9 mouse cellular contexts compared by ENCODE assay signal in genomic region chr5:31194486-31195485, GRCm38 (mm10). TPM values are rescaled to one million over a fixed set of nuclear protein-coding genes. Genes with fewer than 3 reads are reported as not detected.
A peak's percentile ranks its signal among the peaks of the same experiment; 100 is the strongest.
DNase-seq lines count a peak whose midpoint lies in the region; ATAC-seq and TF ChIP-seq lines count a peak whose summit lies in the region.
"Had no signal": no experiment of that assay in that cellular context is flagged by ENCODE, and none has a peak within 500 bp of the region (broad histone marks: within the 10 kb centered on the region; RNA-seq: fewer than 3 reads in every experiment).

No protein-coding gene starts in this region.

- TF ChIP-seq RAD21 in MEL (IDR thresholded peaks at IDR 0.05; ENCODE audit: low read depth, low read length) = no peak

- no peak overlapping the region for H3K27ac ChIP-seq in heart, embryonic 12.5 days (ENCODE audit: poor library complexity, severe bottlenecking)
- no peak overlapping the region for H3K27ac ChIP-seq in MEL (ENCODE audit: control insufficient read depth, low read depth, low read length)
- H3K27ac ChIP-seq in hindbrain, embryonic 14.5 days = no peak overlapping the region
- H3K27ac ChIP-seq in midbrain, embryonic 11.5 days (ENCODE audit: low read depth, low read length) = no peak overlapping the region

- ATAC-seq in heart, embryonic 12.5 days (ENCODE audit: insufficient number of reproducible peaks, low FRiP score) = no peak
- no peak for ATAC-seq in hindbrain, embryonic 14.5 days (ENCODE audit: low FRiP score)
- no peak for ATAC-seq in midbrain, embryonic 11.5 days (ENCODE audit: low FRiP score)
- ATAC-seq in granulocyte monocyte progenitor cell, adult 5-6 weeks (replicated peaks; ENCODE audit: poor library complexity, severe bottlenecking) = no peak

- 89% methylated on average over 16 of the region's 16 CpGs for WGBS in heart, embryonic 12.5 days
- 94% methylated on average over 16 of the region's 16 CpGs for WGBS in hindbrain, embryonic 14.5 days
- 93% methylated on average over 16 of the region's 16 CpGs for WGBS in midbrain, embryonic 11.5 days

- TF ChIP-seq CTCF in MEL (IDR thresholded peaks at IDR 0.05 in 2 of 3, conservative IDR thresholded peaks at IDR 0.05 in 1 of 3; ENCODE audit: control insufficient read depth in 1 of 3, insufficient read depth in 1 of 3, low read depth in 2 of 3, low read length in 3 of 3, poor library complexity in 1 of 3, severe bottlenecking in 1 of 3) = no peak

- no peaks in the 10 kb centered on the region for H3K27me3 ChIP-seq in heart, embryonic 12.5 days (replicated peaks)
- H3K27me3 ChIP-seq in MEL (ENCODE audit: control insufficient read depth in 1 of 2, insufficient read depth in 2 of 2, low read length in 2 of 2) = no peaks in the 10 kb centered on the region
- no peaks in the 10 kb centered on the region for H3K27me3 ChIP-seq in hindbrain, embryonic 14.5 days (ENCODE audit: control insufficient read depth, insufficient read depth, low read length)
- no peaks in the 10 kb centered on the region for H3K27me3 ChIP-seq in midbrain, embryonic 11.5 days (ENCODE audit: control insufficient read depth, insufficient read depth, low read length)

- TF ChIP-seq POLR2A in MEL (IDR thresholded peaks at IDR 0.05; ENCODE audit: control insufficient read depth in 1 of 2, insufficient read depth in 1 of 2, low read depth in 1 of 2, low read length in 2 of 2, poor library complexity in 1 of 2) = no peak

- no peaks in the 10 kb centered on the region for H3K9me3 ChIP-seq in heart, embryonic 12.5 days (replicated peaks)
- H3K9me3 ChIP-seq in MEL (replicated peaks; ENCODE audit: insufficient read depth, low read length) = no peaks in the 10 kb centered on the region
- no peaks in the 10 kb centered on the region for H3K9me3 ChIP-seq in hindbrain, embryonic 14.5 days (ENCODE audit: control insufficient read depth, low read length)
- no peaks in the 10 kb centered on the region for H3K9me3 ChIP-seq in midbrain, embryonic 11.5 days (ENCODE audit: control insufficient read depth, low read length)
- H3K9me3 ChIP-seq: G1E had no signal

- TF ChIP-seq EP300 in MEL (IDR thresholded peaks at IDR 0.05; ENCODE audit: low read depth in 1 of 2, low read length in 2 of 2) = no peak

- H3K79me2 ChIP-seq in MEL (ENCODE audit: control insufficient read depth, insufficient read depth, low read length, poor library complexity) = peaks cover 24% of the 10 kb centered on the region

- no peak for DNase-seq in heart, postnatal 14 days
- DNase-seq in MEL (ENCODE audit: low read depth, low spot score) = no peak
- DNase-seq in hindbrain, embryonic 14.5 days (ENCODE audit: low spot score) = no peak
- DNase-seq in midbrain, embryonic 11.5 days (ENCODE audit: low spot score, missing footprints) = peak; percentile 74
- DNase-seq in thymus, postnatal 10 days (ENCODE audit: low spot score in 2 of 2) = no peak
- DNase-seq in ovary, postnatal 14 days (ENCODE audit: low spot score) = no peak

- H3K4me2 ChIP-seq in heart, embryonic 12.5 days = peak overlapping the region; percentile 84
- H3K4me2 ChIP-seq in hindbrain, embryonic 14.5 days (replicated peaks) = peak overlapping the region; percentile 81; the same call in 1 of the 2 replicates
- H3K4me2 ChIP-seq in midbrain, embryonic 11.5 days = peak overlapping the region; percentile 83

- intact Hi-C loops in heart, postnatal 14 days (cut with DNase I) = no loop called here

- peak overlapping the region; percentile 92; the same call in 1 of the 2 replicates for H3K9ac ChIP-seq in heart, embryonic 12.5 days
- H3K9ac ChIP-seq in MEL (ENCODE audit: control insufficient read depth, low read depth, low read length, poor library complexity, severe bottlenecking) = peak overlapping the region; percentile 86
- no peak overlapping the region for H3K9ac ChIP-seq in hindbrain, embryonic 14.5 days
- H3K9ac ChIP-seq in midbrain, embryonic 11.5 days (ENCODE audit: low read length) = no peak overlapping the region

- H3K4me1 ChIP-seq in heart, embryonic 12.5 days (replicated peaks) = peaks cover 20% of the 10 kb centered on the region
- peaks cover 0 to 9% of the 10 kb centered on the region in 2 experiments; a peak in 1 of 4 replicates for H3K4me1 ChIP-seq in MEL (ENCODE audit: control insufficient read depth in 1 of 2, insufficient read depth in 2 of 2, low read length in 2 of 2)
- peaks cover 20% of the 10 kb centered on the region for H3K4me1 ChIP-seq in hindbrain, embryonic 14.5 days (replicated peaks; ENCODE audit: control insufficient read depth, insufficient read depth, low read length)
- H3K4me1 ChIP-seq in midbrain, embryonic 11.5 days (ENCODE audit: control insufficient read depth, insufficient read depth, low read length) = peaks cover 16% of the 10 kb centered on the region

- peaks cover 69% of the 10 kb centered on the region for H3K36me3 ChIP-seq in heart, embryonic 12.5 days
- peaks cover 4 to 16% of the 10 kb centered on the region in 2 experiments for H3K36me3 ChIP-seq in MEL (ENCODE audit: control insufficient read depth in 1 of 2, insufficient read depth in 2 of 2, low read length in 2 of 2)
- peaks cover 71% of the 10 kb centered on the region for H3K36me3 ChIP-seq in hindbrain, embryonic 14.5 days (replicated peaks; ENCODE audit: control insufficient read depth, insufficient read depth)
- H3K36me3 ChIP-seq in midbrain, embryonic 11.5 days (ENCODE audit: control insufficient read depth, insufficient read depth, low read length) = peaks cover 30% of the 10 kb centered on the region

- peak overlapping the region; percentile 83; the same call in 1 of the 2 replicates for H3K4me3 ChIP-seq in heart, embryonic 12.5 days
- no peak overlapping the region for H3K4me3 ChIP-seq in MEL (ENCODE audit: control insufficient read depth in 1 of 2, insufficient read depth in 1 of 2, low read depth in 2 of 2, low read length in 2 of 2)
- H3K4me3 ChIP-seq in hindbrain, embryonic 14.5 days (replicated peaks; ENCODE audit: low read length) = 0 out of 2 replicates have a peak overlapping the region, but pooled peaks have one; percentile 70
- H3K4me3 ChIP-seq in midbrain, embryonic 11.5 days (ENCODE audit: low read depth, low read length) = no peak overlapping the region

RNA-seq across cellular contexts. Expression of gene Eif2b4, which starts 1.6 kb away (rescaled TPM):
- 52.3 and 60.5 TPM in 2 replicates for polyA plus RNA-seq in heart, embryonic 12.5 days (2016; fragmentation: Nextera tagmentation; extraction: Ambion mirVana)
- total RNA-seq in heart, postnatal 14 days (2021) = 10 to 100 TPM; 48.4 to 62.3 TPM
- total RNA-seq in MEL (2012; rRNA removed) = 126 and 151 TPM in 2 replicates
- polyA plus RNA-seq in MEL (2012; ENCODE audit: insufficient read depth in 1 of 2, insufficient read length in 2 of 2, low read depth in 1 of 2, low replicate concordance in 2 of 2, missing spikeins in 1 of 2) = 100 to 1,000 TPM in 1 of 2 experiments, not detected in 1; 282 TPM
- 77.3 and 78.6 TPM in 2 replicates for polyA plus RNA-seq in hindbrain, embryonic 14.5 days (2014; fragmentation: Nextera tagmentation; extraction: Ambion mirVana)
- polyA plus RNA-seq in midbrain, embryonic 11.5 days (2014; fragmentation: Nextera tagmentation; extraction: Ambion mirVana) = 62.0 and 63.9 TPM in 2 replicates
- 68.3 and 91.6 TPM in 2 replicates for total RNA-seq in granulocyte monocyte progenitor cell, adult 5-6 weeks (2014; fragmentation: Nextera tagmentation)
- 50.0 and 65.6 TPM in 2 replicates for total RNA-seq in granulocyte monocyte progenitor cell, adult 5-6 weeks (2017)

RNA-seq across cellular contexts. Expression of gene Snx17, which starts 1.8 kb away (rescaled TPM):
- 112 and 116 TPM in 2 replicates for polyA plus RNA-seq in heart, embryonic 12.5 days (2016; fragmentation: Nextera tagmentation; extraction: Ambion mirVana)
- total RNA-seq in heart, postnatal 14 days (2021) = 10 to 100 TPM; 66.3 to 67.8 TPM
- 67.3 and 85.1 TPM in 2 replicates for total RNA-seq in MEL (2012; rRNA removed)
- polyA plus RNA-seq in MEL (2012; ENCODE audit: insufficient read depth in 1 of 2, insufficient read length in 2 of 2, low read depth in 1 of 2, low replicate concordance in 2 of 2, missing spikeins in 1 of 2) = 10 to 100 TPM in 1 of 2 experiments, not detected in 1; 85.6 TPM
- 107 and 108 TPM in 2 replicates for polyA plus RNA-seq in hindbrain, embryonic 14.5 days (2014; fragmentation: Nextera tagmentation; extraction: Ambion mirVana)
- 150 and 155 TPM in 2 replicates for polyA plus RNA-seq in midbrain, embryonic 11.5 days (2014; fragmentation: Nextera tagmentation; extraction: Ambion mirVana)
- 53.3 and 65.5 TPM in 2 replicates for total RNA-seq in granulocyte monocyte progenitor cell, adult 5-6 weeks (2014; fragmentation: Nextera tagmentation)
- 36.5 and 58.9 TPM in 2 replicates for total RNA-seq in granulocyte monocyte progenitor cell, adult 5-6 weeks (2017)

RNA-seq across cellular contexts. Expression of gene Zfp513, which starts 7.3 kb away (rescaled TPM):
- polyA plus RNA-seq in heart, embryonic 12.5 days (2016; fragmentation: Nextera tagmentation; extraction: Ambion mirVana) = 9.9 and 10.5 TPM in 2 replicates
- total RNA-seq in heart, postnatal 14 days (2021) = 10 to 100 TPM in 1 of 2 experiments, 1 to 10 TPM in 1; 9.9 to 10.6 TPM
- 6.0 and 7.0 TPM in 2 replicates for total RNA-seq in MEL (2012; rRNA removed)
- polyA plus RNA-seq in MEL (2012; ENCODE audit: insufficient read depth in 1 of 2, insufficient read length in 2 of 2, low read depth in 1 of 2, low replicate concordance in 2 of 2, missing spikeins in 1 of 2) = 10 to 100 TPM in 1 of 2 experiments, not detected in 1; 15.2 TPM
- polyA plus RNA-seq in hindbrain, embryonic 14.5 days (2014; fragmentation: Nextera tagmentation; extraction: Ambion mirVana) = 7.0 and 9.4 TPM in 2 replicates
- polyA plus RNA-seq in midbrain, embryonic 11.5 days (2014; fragmentation: Nextera tagmentation; extraction: Ambion mirVana) = 4.2 and 6.5 TPM in 2 replicates
- 10.6 and 15.4 TPM in 2 replicates for total RNA-seq in granulocyte monocyte progenitor cell, adult 5-6 weeks (2014; fragmentation: Nextera tagmentation)
- 5.9 and 6.9 TPM in 2 replicates for total RNA-seq in granulocyte monocyte progenitor cell, adult 5-6 weeks (2017)

RNA-seq across cellular contexts. Expression of gene Gtf3c2, which starts 14.8 kb away (rescaled TPM):
- 58.8 and 63.7 TPM in 2 replicates for polyA plus RNA-seq in heart, embryonic 12.5 days (2016; fragmentation: Nextera tagmentation; extraction: Ambion mirVana)
- total RNA-seq in heart, postnatal 14 days (2021) = 10 to 100 TPM; 31.9 to 34.5 TPM
- total RNA-seq in MEL (2012; rRNA removed) = 46.7 and 50.9 TPM in 2 replicates
- polyA plus RNA-seq in MEL (2012; ENCODE audit: insufficient read depth in 1 of 2, insufficient read length in 2 of 2, low read depth in 1 of 2, low replicate concordance in 2 of 2, missing spikeins in 1 of 2) = 100 to 1,000 TPM in 1 of 2 experiments, not detected in 1; 129 TPM
- polyA plus RNA-seq in hindbrain, embryonic 14.5 days (2014; fragmentation: Nextera tagmentation; extraction: Ambion mirVana) = 49.7 and 53.0 TPM in 2 replicates
- polyA plus RNA-seq in midbrain, embryonic 11.5 days (2014; fragmentation: Nextera tagmentation; extraction: Ambion mirVana) = 71.9 and 72.5 TPM in 2 replicates
- total RNA-seq in granulocyte monocyte progenitor cell, adult 5-6 weeks (2014; fragmentation: Nextera tagmentation) = 94.6 and 100 TPM in 2 replicates
- 52.0 and 59.8 TPM in 2 replicates for total RNA-seq in granulocyte monocyte progenitor cell, adult 5-6 weeks (2017)

RNA-seq across cellular contexts. Expression of gene Gm29609, which starts 15.1 kb away (rescaled TPM):
- 1.0 and 1.3 TPM in 2 replicates for polyA plus RNA-seq in heart, embryonic 12.5 days (2016; fragmentation: Nextera tagmentation; extraction: Ambion mirVana)
- under 1 TPM; 0.56 to 0.93 TPM for total RNA-seq in heart, postnatal 14 days (2021)
- total RNA-seq in MEL (2012; rRNA removed) = 5.0 and 5.8 TPM in 2 replicates
- polyA plus RNA-seq in MEL (2012; ENCODE audit: insufficient read depth in 1 of 2, insufficient read length in 2 of 2, low read depth in 1 of 2, low replicate concordance in 2 of 2, missing spikeins in 1 of 2) = 1 to 10 TPM in 1 of 2 experiments, not detected in 1; 6.4 TPM
- 0.74 and 1.7 TPM in 2 replicates for polyA plus RNA-seq in hindbrain, embryonic 14.5 days (2014; fragmentation: Nextera tagmentation; extraction: Ambion mirVana)
- 0.78 and 1.9 TPM in 2 replicates for polyA plus RNA-seq in midbrain, embryonic 11.5 days (2014; fragmentation: Nextera tagmentation; extraction: Ambion mirVana)
- 1.5 and 6.6 TPM in 2 replicates for total RNA-seq in granulocyte monocyte progenitor cell, adult 5-6 weeks (2014; fragmentation: Nextera tagmentation)
- total RNA-seq in granulocyte monocyte progenitor cell, adult 5-6 weeks (2017) = 0.36 TPM in 1 of 2 replicates, not detected in the other

Comparison
In these comparisons a context has a peak if more than half of its experiments do, and no peak if none do; other contexts are left out.
1. H3K4me3 ChIP-seq: peak in heart, embryonic 12.5 days (single experiment) and hindbrain, embryonic 14.5 days (single experiment); none in MEL (0 of 2) and midbrain, embryonic 11.5 days (single experiment).
2. H3K9ac ChIP-seq: peak in heart, embryonic 12.5 days (single experiment) and MEL (single experiment); none in hindbrain, embryonic 14.5 days (single experiment) and midbrain, embryonic 11.5 days (single experiment).
3. Peak in every context shown above with its lines, with median percentiles within 50 percentile points of each other: H3K4me2 ChIP-seq.